Mouse (Mus musculus) hindbrain, embryonic 15.5 days (tissue): ENCODE data around the gene Uxs1. TPM values are rescaled to one million over a fixed set of nuclear protein-coding genes. Genes with fewer than 3 reads are reported as not detected.

Source experiments
- ATAC-seq: fragments of 200-750 bp; cut with Nextera tagmentation; 2 replicates; pipeline ENCODE4 v1.8.0; 2017; ENCODE audit warnings: low read depth, moderate number of reproducible peaks, moderate TSS enrichment; ENCODE audit not compliant: low FRiP score
- H3K27ac ChIP-seq: fragments of 300-500 bp; sonication (generic); replicated peaks from 2 replicates; pipeline ENCODE4 v1.5.1; 2015; ENCODE audit warnings: mild to moderate bottlenecking, inconsistent platforms
- H3K27me3 ChIP-seq: fragments of 300-500 bp; sonication (generic); 2 replicates; pipeline ENCODE4 v1.6.1; 2015; ENCODE audit warnings: control low read depth, inconsistent platforms
- H3K36me3 ChIP-seq: fragments of 300-500 bp; sonication (generic); 2 replicates; pipeline ENCODE4 v1.6.1; 2015; ENCODE audit warnings: control low read depth, inconsistent platforms
- H3K4me1 ChIP-seq: fragments of 300-500 bp; sonication (generic); replicated peaks from 2 replicates; pipeline ENCODE4 v1.6.1; 2015; ENCODE audit warnings: control low read depth, inconsistent platforms
- H3K4me2 ChIP-seq: fragments of 300-500 bp; sonication (generic); 2 replicates; pipeline ENCODE4 v1.6.1; 2015; ENCODE audit warnings: moderate library complexity, mild to moderate bottlenecking, inconsistent platforms
- H3K4me3 ChIP-seq: fragments of 300-500 bp; sonication (generic); 2 replicates; pipeline ENCODE4 v1.5.1; 2015; ENCODE audit warnings: mild to moderate bottlenecking, inconsistent platforms
- H3K9ac ChIP-seq: fragments of 300-500 bp; sonication (generic); 2 replicates; pipeline ENCODE4 v1.6.1; 2015; ENCODE audit warnings: inconsistent platforms
- H3K9me3 ChIP-seq: fragments of 300-500 bp; sonication (generic); 2 replicates; pipeline ENCODE4 v1.6.1; 2016; ENCODE audit warnings: control low read depth, inconsistent platforms
- WGBS: fragments of 180-500 bp; shearing (Covaris S2); methylation state at CpG from one replicate; pipeline ENCODE4 v1.1.7; 2015; 5-methylcytosine and 5-hydroxymethylcytosine counted together
- polyA plus RNA-seq: library from polyadenylated mRNA; unstranded; fragments of >200 nt; fragmentation: Nextera tagmentation; extraction: Ambion mirVana; gene quantifications from 2 replicates; pipeline ENCODE4 v1.2.1, GENCODE M21; 2015

Uxs1 gene
- polyA plus RNA-seq, 1 experiment from 2014 or later: 20.1 TPM

DNA sequence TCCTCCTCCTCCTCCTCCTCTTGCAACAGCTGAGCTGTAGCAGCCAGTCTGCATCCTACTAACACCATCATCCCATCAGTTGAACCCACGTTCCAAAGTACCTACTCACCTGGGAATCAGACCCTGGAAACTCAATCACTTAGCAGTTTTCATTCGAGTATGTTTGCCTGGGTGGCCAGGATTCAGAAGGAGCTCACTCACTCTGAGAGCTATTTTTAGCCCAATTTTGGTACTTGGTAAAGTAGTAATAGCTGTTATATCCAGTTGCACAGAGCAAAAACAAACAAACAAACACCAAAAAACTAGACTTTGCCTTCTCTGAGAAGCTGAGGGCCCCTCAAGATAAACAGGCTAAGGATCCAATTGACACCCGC, 985 bp downstream of the Uxs1 start:
- Histone ChIP-seq H3K9ac (peak overlapping the region; percentile 81), H3K4me2 (peak overlapping the region; percentile 93), H3K4me3 (peak overlapping the region; percentile 82), H3K4me1 (peaks cover 29% of the 10 kb centered on the region), H3K27ac (peak overlapping the region; percentile 92), H3K9me3 (no peaks in the 10 kb centered on the region), H3K36me3 (no peaks in the 10 kb centered on the region), H3K27me3 (no peaks in the 10 kb centered on the region)
- no peak for ATAC-seq
- 0% methylated on average over 3 of the region's 3 CpGs for WGBS

DNA sequence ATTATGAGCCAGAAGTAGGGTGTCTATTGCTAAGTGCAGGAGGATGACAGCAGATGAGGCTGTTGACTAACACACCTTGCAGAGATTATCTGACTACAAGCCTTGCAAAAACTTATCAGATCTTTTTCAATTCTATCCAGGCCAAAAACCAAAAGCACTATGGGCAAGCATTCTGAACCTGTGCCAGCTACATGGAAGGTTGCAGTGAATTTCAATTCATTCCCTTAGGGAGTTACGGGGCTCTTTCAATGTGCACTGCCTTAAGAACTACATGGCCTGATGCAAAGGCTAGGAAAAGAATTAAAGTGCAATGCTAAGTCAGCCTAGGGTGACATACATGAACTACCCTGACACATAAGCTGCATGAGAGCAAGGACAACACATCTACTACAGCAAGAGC, 4.2 kb downstream of the Uxs1 start:
- no peak overlapping the region for H3K4me3 ChIP-seq
- no peaks in the 10 kb centered on the region for H3K9me3 ChIP-seq
- 59% methylated on average over 1 of the region's 1 CpGs for WGBS
- H3K9ac ChIP-seq: no peak overlapping the region
- peaks cover 27% of the 10 kb centered on the region for H3K4me1 ChIP-seq
- no peaks in the 10 kb centered on the region for H3K36me3 ChIP-seq
- no peak for ATAC-seq
- H3K27ac ChIP-seq: no peak overlapping the region
- no peak overlapping the region for H3K4me2 ChIP-seq
- no peaks in the 10 kb centered on the region for H3K27me3 ChIP-seq

DNA sequence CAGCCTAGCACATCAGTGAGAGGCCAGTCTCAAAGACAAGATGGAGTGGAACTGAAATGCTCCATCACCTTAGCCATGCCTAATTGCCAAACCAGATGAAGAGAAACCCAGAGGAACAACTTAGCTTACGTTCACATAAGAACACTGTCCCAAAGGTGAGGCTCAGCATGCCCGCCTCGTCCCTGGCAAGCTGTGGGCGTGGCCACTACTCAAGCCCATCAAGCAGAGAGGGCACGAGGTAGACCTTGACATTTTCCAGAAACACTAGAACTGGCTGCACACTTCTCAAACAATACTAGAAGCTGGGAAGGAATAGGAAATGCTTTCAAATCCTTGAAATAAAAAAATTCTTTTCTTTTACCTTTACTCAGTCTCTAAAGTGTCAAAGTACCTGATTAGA, 5.0 kb downstream of the Uxs1 start:
- no peak overlapping the region for H3K27ac ChIP-seq
- peaks cover 23% of the 10 kb centered on the region for H3K4me1 ChIP-seq
- no peak overlapping the region for H3K4me2 ChIP-seq
- no peaks in the 10 kb centered on the region for H3K9me3 ChIP-seq
- H3K36me3 ChIP-seq: no peaks in the 10 kb centered on the region
- no peak overlapping the region for H3K9ac ChIP-seq
- no peak for ATAC-seq
- 76% methylated on average over 5 of the region's 5 CpGs for WGBS
- H3K27me3 ChIP-seq: no peaks in the 10 kb centered on the region
- H3K4me3 ChIP-seq: no peak overlapping the region

DNA sequence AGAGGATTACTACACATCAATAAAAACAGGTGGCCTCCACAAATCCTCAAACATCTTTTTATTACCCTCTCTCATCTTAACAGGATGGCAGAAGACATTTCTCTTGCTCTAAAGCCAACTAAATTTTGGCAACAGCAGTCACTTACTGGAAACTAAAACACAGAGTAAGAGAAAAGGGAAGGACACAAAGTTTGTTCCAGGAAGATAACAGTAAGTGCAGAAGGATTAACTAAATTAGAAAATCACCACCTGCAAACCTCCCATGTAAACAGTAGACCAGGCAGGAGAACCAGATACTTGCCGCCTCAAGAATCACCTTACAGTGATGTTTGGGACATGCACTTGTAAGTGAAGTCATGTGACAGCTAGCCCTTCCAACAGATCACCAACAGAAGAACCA, 5.8 kb downstream of the Uxs1 start:
- ATAC-seq: no peak
- no peaks in the 10 kb centered on the region for H3K9me3 ChIP-seq
- WGBS: 97% methylated on average over 1 of the region's 1 CpGs

GRCm38 (mm10) chr1:43820571-43820970, 7.0 kb downstream of the Uxs1 start:
- H3K4me1 ChIP-seq: peaks cover 13% of the 10 kb centered on the region
- no peak overlapping the region for H3K9ac ChIP-seq
- no peaks in the 10 kb centered on the region for H3K27me3 ChIP-seq
- H3K4me2 ChIP-seq: no peak overlapping the region
- no peak overlapping the region for H3K27ac ChIP-seq
- no peak for ATAC-seq
- H3K36me3 ChIP-seq: no peaks in the 10 kb centered on the region
- no peak overlapping the region for H3K4me3 ChIP-seq
- H3K9me3 ChIP-seq: no peaks in the 10 kb centered on the region
- 46% methylated on average over 1 of the region's 1 CpGs for WGBS

More for the DNA sequence above, 5.8 kb downstream of the Uxs1 start:
- H3K4me1 ChIP-seq: peaks cover 23% of the 10 kb centered on the region
- H3K36me3 ChIP-seq: no peaks in the 10 kb centered on the region
- H3K27me3 ChIP-seq: no peaks in the 10 kb centered on the region
- H3K4me2 ChIP-seq: no peak overlapping the region
- H3K9ac ChIP-seq: no peak overlapping the region
- no peak overlapping the region for H3K4me3 ChIP-seq
- no peak overlapping the region for H3K27ac ChIP-seq

DNA sequence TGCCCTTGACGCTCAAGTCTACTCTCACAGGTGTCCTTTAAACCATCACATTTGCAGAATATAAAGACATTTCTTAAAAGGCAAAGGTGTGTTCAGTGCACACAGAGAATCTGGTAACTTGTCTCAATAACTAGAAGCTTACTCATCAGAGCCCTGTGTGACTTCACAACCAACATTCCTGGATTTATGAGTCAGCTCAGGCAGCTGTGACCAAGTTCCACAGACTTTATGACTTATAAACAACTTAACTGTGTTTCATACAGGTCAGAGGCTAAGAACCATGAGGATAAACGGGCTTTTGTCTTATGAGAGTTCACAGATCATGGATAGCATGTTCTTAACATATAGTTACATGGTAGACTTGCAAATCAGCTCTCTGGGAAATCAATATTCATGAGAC, 8.5 kb downstream of the Uxs1 start:
- no peak for ATAC-seq
- H3K9me3 ChIP-seq: no peaks in the 10 kb centered on the region
- WGBS: 87% methylated on average over 2 of the region's 2 CpGs
- H3K4me3 ChIP-seq: no peak overlapping the region
- H3K36me3 ChIP-seq: no peaks in the 10 kb centered on the region
- H3K4me1 ChIP-seq: peaks cover 4% of the 10 kb centered on the region; the same call in 1 of the 2 replicates
- no peak overlapping the region for H3K4me2 ChIP-seq
- no peaks in the 10 kb centered on the region for H3K27me3 ChIP-seq
- H3K9ac ChIP-seq: no peak overlapping the region
- no peak overlapping the region for H3K27ac ChIP-seq

- Histone ChIP-seq H3K9me3 (no peaks in the 10 kb centered on the region), H3K36me3 (no peaks in the 10 kb centered on the region), H3K27ac (no peak overlapping the region), H3K4me2 (no peak overlapping the region), H3K4me3 (no peak overlapping the region), H3K27me3 (no peaks in the 10 kb centered on the region), H3K4me1 (0 out of 2 replicates have a peak, but pooled peaks cover under 1% of the 10 kb centered on the region), H3K9ac (no peak overlapping the region)
- ATAC-seq: no peak
- WGBS: 95% methylated on average over 4 of the region's 4 CpGs
Measured at GRCm38 (mm10) chr1:43818356-43818755, 9.2 kb downstream of the Uxs1 start.

- 96% methylated on average over 1 of the region's 1 CpGs for WGBS
- Histone ChIP-seq H3K27me3 (no peaks in the 10 kb centered on the region), H3K9me3 (no peaks in the 10 kb centered on the region), H3K9ac (no peak overlapping the region), H3K36me3 (no peaks in the 10 kb centered on the region), H3K27ac (no peak overlapping the region), H3K4me2 (no peak overlapping the region), H3K4me3 (no peak overlapping the region), H3K4me1 (no peaks in the 10 kb centered on the region)
- ATAC-seq: no peak
Measured at GRCm38 (mm10) chr1:43811764-43812163, 15.8 kb downstream of the Uxs1 start.

GRCm38 (mm10) chr1:43811055-43811454, 16.5 kb downstream of the Uxs1 start:
- H3K4me3 ChIP-seq: no peak overlapping the region
- no peaks in the 10 kb centered on the region for H3K4me1 ChIP-seq
- ATAC-seq: no peak
- no peaks in the 10 kb centered on the region for H3K36me3 ChIP-seq
- no peaks in the 10 kb centered on the region for H3K27me3 ChIP-seq
- H3K9me3 ChIP-seq: no peaks in the 10 kb centered on the region
- 87% methylated on average over 3 of the region's 3 CpGs for WGBS
- no peak overlapping the region for H3K9ac ChIP-seq
- no peak overlapping the region for H3K4me2 ChIP-seq
- no peak overlapping the region for H3K27ac ChIP-seq

- no peaks in the 10 kb centered on the region for H3K36me3 ChIP-seq
- no peaks in the 10 kb centered on the region for H3K9me3 ChIP-seq
- no peak for ATAC-seq
- WGBS: 82% methylated on average over 2 of the region's 2 CpGs
- no peak overlapping the region for H3K4me2 ChIP-seq
- H3K27me3 ChIP-seq: no peaks in the 10 kb centered on the region
- H3K4me3 ChIP-seq: no peak overlapping the region
- H3K4me1 ChIP-seq: no peaks in the 10 kb centered on the region
- no peak overlapping the region for H3K9ac ChIP-seq
- H3K27ac ChIP-seq: no peak overlapping the region
Measured at GRCm38 (mm10) chr1:43809351-43809750, 18.2 kb downstream of the Uxs1 start.

GRCm38 (mm10) chr1:43803906-43804474, 23.6 kb downstream of the Uxs1 start:
- Histone ChIP-seq H3K36me3 (peaks cover 19% of the 10 kb centered on the region), H3K4me1 (no peaks in the 10 kb centered on the region), H3K9ac (no peak overlapping the region), H3K27ac (no peak overlapping the region), H3K4me2 (no peak overlapping the region), H3K27me3 (no peaks in the 10 kb centered on the region), H3K4me3 (no peak overlapping the region), H3K9me3 (no peaks in the 10 kb centered on the region)
- 89% methylated on average over 1 of the region's 1 CpGs for WGBS
- ATAC-seq: no peak

- Histone ChIP-seq H3K4me1 (no peaks in the 10 kb centered on the region), H3K9ac (no peak overlapping the region), H3K9me3 (no peaks in the 10 kb centered on the region), H3K27ac (0 out of 2 replicates have a peak overlapping the region, but pooled peaks have one; percentile 6), H3K36me3 (peaks cover 15% of the 10 kb centered on the region), H3K27me3 (no peaks in the 10 kb centered on the region), H3K4me2 (no peak overlapping the region), H3K4me3 (no peak overlapping the region)
- ATAC-seq: 0 out of 2 replicates have a peak, but pooled peaks have one; percentile 6
- 71% methylated on average over 3 of the region's 3 CpGs for WGBS
Measured at GRCm38 (mm10) chr1:43798048-43798447, 29.6 kb downstream of the Uxs1 start.

- H3K27ac ChIP-seq: no peak overlapping the region
- H3K27me3 ChIP-seq: no peaks in the 10 kb centered on the region
- H3K4me2 ChIP-seq: no peak overlapping the region
- H3K4me3 ChIP-seq: no peak overlapping the region
- H3K4me1 ChIP-seq: no peaks in the 10 kb centered on the region
- no peaks in the 10 kb centered on the region; the same call in 1 of the 2 replicates for H3K36me3 ChIP-seq
- H3K9ac ChIP-seq: no peak overlapping the region
- ATAC-seq: no peak
- WGBS: 90% methylated on average over 2 of the region's 2 CpGs
- H3K9me3 ChIP-seq: no peaks in the 10 kb centered on the region
Measured at GRCm38 (mm10) chr1:43789765-43790164, 37.8 kb downstream of the Uxs1 start.
